Mouse (Mus musculus) CD8-positive naive resting alpha-beta T cell, adult 57 days (primary cell): Measurements from ENCODE around the gene Ccm2. TPM values are rescaled to one million over a fixed set of nuclear protein-coding genes. Genes with fewer than 3 reads are reported as not detected.

ENCODE experiments used
- total RNA-seq: library from RNA; stranded (reverse); gene quantifications from one replicate; pipeline ENCODE4 v1.2.4, GENCODE M21; 2023

Gene Ccm2
- total RNA-seq, result 270 TPM

GRCm38 (mm10) chr11:6546205-6547013 lies at the start of gene Ccm2:
Gene Ccm2, plus strand, starts transcription at chr11:6546887.

GRCm38 (mm10) chr11:6520507-6521173 lies 26.0 kb upstream of the Ccm2 start, which contains the start of gene Myo1g:
Gene Myo1g, minus strand, starts transcription at chr11:6520965.

GRCm38 (mm10) chr11:6605491-6606399 lies 59.1 kb downstream of the Ccm2 start, which contains the start of gene Nacad:
Gene Nacad, minus strand, starts transcription at chr11:6606053.

GRCm38 (mm10) chr11:6625478-6626387 lies 79.0 kb downstream of the Ccm2 start, which contains the start of gene Tbrg4:
Gene Tbrg4, minus strand, starts transcription at chr11:6626067.

GRCm38 (mm10) chr11:6638537-6638936 lies 91.8 kb downstream of the Ccm2 start, which contains the start of gene Wap:
Gene Wap, minus strand, starts transcription at chr11:6638637.

Other genes with a start within 250 kb of the Ccm2 start
- gene Zmiz2, start 157.8 kb upstream of the Ccm2 start, total RNA-seq, result 104 TPM
- gene Ppia, start 131.4 kb upstream of the Ccm2 start, total RNA-seq, result 1,275 TPM
- gene H2afv, start 102.4 kb upstream of the Ccm2 start, total RNA-seq, result 52.0 TPM
- 59.2 TPM for gene Purb, start 71.0 kb upstream of the Ccm2 start, total RNA-seq
- 179 TPM for gene Myo1g, start 25.9 kb upstream of the Ccm2 start, total RNA-seq
- 0.28 TPM for gene Nacad, start 59.2 kb downstream of the Ccm2 start, total RNA-seq
- gene Tbrg4, start 79.2 kb downstream of the Ccm2 start, total RNA-seq, result 140 TPM
- not detected for gene Wap, start 91.8 kb downstream of the Ccm2 start, total RNA-seq
- gene Ramp3, start 111.6 kb downstream of the Ccm2 start, total RNA-seq, result 9.8 TPM